Mouse (Mus musculus) testis, adult 2 months (tissue): ENCODE data around the gene Acox1.

Experiments
- CTCF ChIP-seq: fragments of 200-500 bp; IDR thresholded peaks from 2 replicates; pipeline ENCODE4 v1.5.1; 2012; ENCODE audit warnings: low read depth, mild to moderate bottlenecking, inconsistent platforms, low read length, moderate library complexity; ENCODE audit not compliant: control insufficient read depth, insufficient read depth, insufficient replicate concordance
- POLR2A ChIP-seq: fragments of 200-500 bp; IDR thresholded peaks from 2 replicates; pipeline ENCODE4 v1.6.1; 2012; ENCODE audit warnings: low read depth, mild to moderate bottlenecking, inconsistent platforms, low read length, moderate library complexity; ENCODE audit not compliant: control insufficient read depth

- TF ChIP-seq POLR2A (no peak), CTCF (no peak)
These were observed 19.4 kb upstream of the Acox1 start for GRCm38 (mm10) chr11:116218263-116218662.
